Mouse (Mus musculus): Measurements from ENCODE around the gene Slco2a1. TPM values are rescaled to one million over a fixed set of nuclear protein-coding genes. Genes with fewer than 3 reads are reported as not detected.
A peak's percentile ranks its signal among the peaks of the same experiment; 100 is the strongest.

Slco2a1 gene
- polyA plus RNA-seq, 1 experiment from 2014 or later, result 1.2 TPM

DNA sequence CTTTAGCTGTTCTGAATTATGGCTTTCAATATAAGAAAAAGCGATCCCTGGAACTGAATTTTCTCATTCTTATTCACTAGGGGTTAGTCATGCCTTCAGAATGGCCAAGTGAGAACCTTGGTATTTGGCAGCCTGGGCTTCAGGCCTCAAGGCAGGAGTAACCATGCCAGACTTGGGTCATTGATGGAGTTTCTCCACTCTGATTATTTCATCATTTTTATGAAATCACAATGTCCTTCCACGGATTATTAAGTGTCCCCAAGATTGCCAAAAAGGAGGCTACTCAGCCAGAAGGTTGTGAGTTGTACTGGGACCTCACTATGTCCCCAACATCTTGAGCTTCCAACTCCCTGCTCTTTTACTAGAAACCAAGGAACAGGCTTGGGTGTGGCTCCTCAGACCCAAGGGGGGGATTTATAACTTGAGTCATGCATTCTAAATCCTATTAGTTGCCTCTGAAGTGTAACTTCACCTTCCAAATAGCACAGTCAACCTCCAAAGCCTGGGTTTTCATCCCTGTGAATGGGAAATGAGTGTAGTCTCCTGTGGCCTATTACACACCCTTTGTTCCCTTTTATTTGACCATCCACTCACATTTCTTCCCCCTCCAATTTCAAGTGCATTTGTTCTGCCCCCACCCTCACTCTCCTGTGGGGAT is 16.0 kb upstream of the Slco2a1 start:
- Histone ChIP-seq H3K4me1 (peaks cover 41% of the 10 kb centered on the region), H3K4me3 (no peak overlapping the region), H3K27me3 (replicated peaks; ENCODE audit: low read depth, poor library complexity, severe bottlenecking) (0 out of 2 replicates have a peak, but pooled peaks cover 3% of the 10 kb centered on the region), H3K27ac (replicated peaks) (no peak overlapping the region), H3K9me3 (0 out of 2 replicates have a peak, but pooled peaks cover 3% of the 10 kb centered on the region), H3K36me3 (replicated peaks) (no peaks in the 10 kb centered on the region)
- 80% methylated on average over 2 of the region's 2 CpGs for WGBS
- no peak for DNase-seq (ENCODE audit: low spot score)

- H3K27ac ChIP-seq (replicated peaks), result no peak overlapping the region
- no peaks in the 10 kb centered on the region for H3K36me3 ChIP-seq (replicated peaks)
- 0 out of 2 replicates have a peak, but pooled peaks cover 8% of the 10 kb centered on the region for H3K27me3 ChIP-seq (replicated peaks; ENCODE audit: low read depth, poor library complexity, severe bottlenecking)
- no peaks in the 10 kb centered on the region for H3K9me3 ChIP-seq
- DNase-seq (ENCODE audit: low spot score), result no peak
- H3K4me1 ChIP-seq, result peaks cover 62% of the 10 kb centered on the region
- WGBS, result 94% methylated on average over 2 of the region's 2 CpGs
- no peak overlapping the region for H3K4me3 ChIP-seq
These were observed 12.6 kb upstream of the Slco2a1 start for GRCm38 (mm10) chr9:102975887-102976286.

DNA sequence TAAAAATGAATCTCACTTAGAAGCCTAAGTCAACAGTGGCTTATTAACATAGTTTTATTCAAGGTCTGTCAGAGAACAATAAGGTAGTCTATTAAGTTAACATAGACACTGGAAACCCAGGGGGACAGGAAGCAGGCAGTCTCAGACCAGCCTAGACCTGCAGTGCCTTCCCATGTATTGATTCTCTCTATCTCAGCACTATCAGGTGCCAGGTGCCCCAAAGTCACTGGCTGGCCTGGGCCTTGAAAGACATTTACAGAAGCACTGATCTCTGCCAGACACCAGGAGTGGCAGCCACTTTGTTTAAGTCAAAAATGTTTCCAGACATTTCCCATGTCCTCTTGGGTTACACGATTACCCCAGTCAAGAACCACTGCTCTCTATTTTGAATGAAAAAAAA is 11.4 kb upstream of the Slco2a1 start:
- H3K36me3 ChIP-seq (replicated peaks), result no peaks in the 10 kb centered on the region
- peak overlapping the region; percentile 30; the same call in 1 of the 2 replicates for H3K27ac ChIP-seq (replicated peaks)
- WGBS, result 63% methylated on average over 1 of the region's 1 CpGs
- H3K9me3 ChIP-seq, result no peaks in the 10 kb centered on the region
- H3K4me3 ChIP-seq, result no peak overlapping the region
- 0 out of 2 replicates have a peak, but pooled peaks cover 9% of the 10 kb centered on the region for H3K27me3 ChIP-seq (replicated peaks; ENCODE audit: low read depth, poor library complexity, severe bottlenecking)
- H3K4me1 ChIP-seq, result peaks cover 62% of the 10 kb centered on the region
- DNase-seq (ENCODE audit: low spot score), result no peak

- H3K9me3 ChIP-seq, result no peaks in the 10 kb centered on the region
- peak; percentile 77 for DNase-seq (ENCODE audit: low spot score)
- H3K4me3 ChIP-seq, result no peak overlapping the region
- H3K4me1 ChIP-seq, result peaks cover 64% of the 10 kb centered on the region
- no peaks in the 10 kb centered on the region for H3K36me3 ChIP-seq (replicated peaks)
- peak overlapping the region; percentile 61 for H3K27ac ChIP-seq (replicated peaks)
- WGBS, result 35% methylated on average over 9 of the region's 9 CpGs
- H3K27me3 ChIP-seq (replicated peaks; ENCODE audit: low read depth, poor library complexity, severe bottlenecking), result 0 out of 2 replicates have a peak, but pooled peaks cover 9% of the 10 kb centered on the region
These were observed 10.6 kb upstream of the Slco2a1 start for GRCm38 (mm10) chr9:102977791-102978492.

- 84% methylated on average over 3 of the region's 3 CpGs for WGBS
These were observed 9.4 kb upstream of the Slco2a1 start for GRCm38 (mm10) chr9:102979011-102979700.

DNA sequence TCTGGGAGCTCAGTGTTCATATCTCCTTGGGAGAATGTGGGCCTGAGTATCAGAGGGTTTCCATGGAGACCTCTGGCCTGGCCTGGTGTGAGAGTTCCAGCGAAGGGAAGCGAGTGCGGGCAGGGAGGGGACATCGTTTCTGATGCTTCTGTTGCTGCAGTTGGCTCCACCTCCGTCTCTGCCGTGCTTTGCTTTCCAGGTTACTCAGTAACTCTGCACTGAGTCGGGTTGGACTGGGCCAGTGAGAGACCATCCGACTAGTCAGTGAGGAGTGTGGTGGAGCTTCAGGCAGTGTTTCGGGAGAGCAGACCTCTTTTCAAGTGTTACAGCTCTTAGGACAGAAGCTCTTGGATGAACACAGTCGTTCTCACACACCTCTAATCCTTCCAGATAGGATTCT is 8.6 kb upstream of the Slco2a1 start:
- DNase-seq (ENCODE audit: low spot score), result no peak
- H3K4me3 ChIP-seq, result no peak overlapping the region
- H3K27ac ChIP-seq (replicated peaks), result no peak overlapping the region
- peaks cover 61% of the 10 kb centered on the region for H3K4me1 ChIP-seq
- no peaks in the 10 kb centered on the region for H3K9me3 ChIP-seq
- 68% methylated on average over 10 of the region's 10 CpGs for WGBS
- H3K27me3 ChIP-seq (replicated peaks; ENCODE audit: low read depth, poor library complexity, severe bottlenecking), result 0 out of 2 replicates have a peak, but pooled peaks cover 9% of the 10 kb centered on the region
- no peaks in the 10 kb centered on the region for H3K36me3 ChIP-seq (replicated peaks)

More at GRCm38 (mm10) chr9:102979011-102979700, 9.4 kb upstream of the Slco2a1 start:
- DNase-seq (ENCODE audit: low spot score), result no peak
- Histone ChIP-seq H3K27ac (replicated peaks) (peak overlapping the region; percentile 61), H3K4me3 (no peak overlapping the region), H3K36me3 (replicated peaks) (no peaks in the 10 kb centered on the region), H3K27me3 (replicated peaks; ENCODE audit: low read depth, poor library complexity, severe bottlenecking) (0 out of 2 replicates have a peak, but pooled peaks cover 11% of the 10 kb centered on the region), H3K9me3 (no peaks in the 10 kb centered on the region), H3K4me1 (peaks cover 58% of the 10 kb centered on the region)

DNA sequence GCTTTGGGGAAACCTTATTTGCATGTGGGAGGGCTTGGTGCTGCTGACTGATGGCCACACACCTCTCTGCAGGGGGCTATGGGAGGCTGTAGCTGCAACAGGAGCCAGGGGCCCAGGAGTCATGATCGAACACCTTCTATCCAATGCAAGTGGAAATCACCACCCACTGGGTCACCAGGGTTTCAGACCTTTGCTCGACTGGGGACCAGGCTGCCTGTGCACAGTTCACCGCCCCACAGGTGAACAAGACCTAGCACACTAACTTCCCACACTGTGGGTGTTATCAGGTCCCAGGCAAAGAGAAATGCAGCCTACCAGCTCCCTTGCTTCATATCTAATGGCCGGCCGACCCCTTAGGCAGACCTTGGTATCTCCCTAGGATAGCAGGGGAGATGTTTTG is 8.1 kb upstream of the Slco2a1 start:
- Histone ChIP-seq H3K4me1 (peaks cover 62% of the 10 kb centered on the region), H3K27ac (replicated peaks) (peak overlapping the region; percentile 24; the same call in 1 of the 2 replicates), H3K27me3 (replicated peaks; ENCODE audit: low read depth, poor library complexity, severe bottlenecking) (0 out of 2 replicates have a peak, but pooled peaks cover 9% of the 10 kb centered on the region), H3K4me3 (no peak overlapping the region), H3K36me3 (replicated peaks) (no peaks in the 10 kb centered on the region), H3K9me3 (no peaks in the 10 kb centered on the region)
- DNase-seq (ENCODE audit: low spot score), result no peak
- WGBS, result 88% methylated on average over 5 of the region's 5 CpGs

DNA sequence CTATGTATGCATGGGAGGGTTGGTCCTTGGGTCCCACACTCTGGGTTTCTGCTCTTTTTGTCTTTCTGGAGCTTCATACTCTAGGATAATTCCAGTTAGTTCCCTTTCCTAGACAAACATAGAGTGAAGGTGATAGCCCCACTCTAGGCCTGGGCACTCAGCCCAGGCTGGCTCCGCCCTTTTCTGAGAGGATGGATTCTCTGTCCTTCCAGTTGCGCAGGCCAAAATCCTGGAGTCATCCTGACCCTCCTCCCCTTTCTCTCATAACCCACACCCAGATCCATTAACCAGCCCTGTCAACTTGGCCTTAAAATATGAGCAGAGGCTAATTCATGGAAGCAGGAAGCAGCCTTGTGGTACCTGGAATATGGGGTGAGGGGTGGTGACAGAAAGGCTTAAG is 6.7 kb upstream of the Slco2a1 start:
- H3K4me3 ChIP-seq, result no peak overlapping the region
- no peak for DNase-seq (ENCODE audit: low spot score)
- H3K27ac ChIP-seq (replicated peaks), result no peak overlapping the region
- H3K36me3 ChIP-seq (replicated peaks), result no peaks in the 10 kb centered on the region
- 0 out of 2 replicates have a peak, but pooled peaks cover 9% of the 10 kb centered on the region for H3K27me3 ChIP-seq (replicated peaks; ENCODE audit: low read depth, poor library complexity, severe bottlenecking)
- peaks cover 59% of the 10 kb centered on the region for H3K4me1 ChIP-seq
- no peaks in the 10 kb centered on the region for H3K9me3 ChIP-seq
- 95% methylated on average over 2 of the region's 2 CpGs for WGBS

- 0 out of 2 replicates have a peak, but pooled peaks cover 9% of the 10 kb centered on the region for H3K27me3 ChIP-seq (replicated peaks; ENCODE audit: low read depth, poor library complexity, severe bottlenecking)
- H3K9me3 ChIP-seq, result no peaks in the 10 kb centered on the region
- H3K4me1 ChIP-seq, result peaks cover 53% of the 10 kb centered on the region
- no peak overlapping the region for H3K4me3 ChIP-seq
- no peak for DNase-seq (ENCODE audit: low spot score)
- no peak overlapping the region for H3K27ac ChIP-seq (replicated peaks)
- 63% methylated on average over 3 of the region's 3 CpGs for WGBS
- H3K36me3 ChIP-seq (replicated peaks), result no peaks in the 10 kb centered on the region
These were observed 6.1 kb upstream of the Slco2a1 start for GRCm38 (mm10) chr9:102982376-102982775.

DNA sequence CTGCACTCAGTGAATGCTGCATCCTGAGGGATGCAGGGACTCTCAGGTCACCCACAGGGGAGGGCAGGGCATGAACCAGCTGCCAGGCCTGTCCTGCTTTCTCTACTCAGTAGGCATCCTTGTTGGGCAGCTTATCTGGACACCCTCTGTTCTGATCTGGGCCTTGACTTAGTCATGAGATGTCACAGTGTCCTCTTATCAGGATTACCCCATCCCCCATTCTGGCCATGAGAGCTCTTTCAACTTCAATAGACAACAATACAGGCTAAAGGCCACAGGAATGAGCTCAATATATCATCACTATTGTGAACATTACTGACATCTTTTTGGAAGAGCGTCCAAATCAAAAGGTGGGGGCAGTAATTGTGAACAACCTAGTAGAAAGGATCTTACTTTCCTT is 3.4 kb upstream of the Slco2a1 start:
- Histone ChIP-seq H3K27ac (replicated peaks) (no peak overlapping the region; the same call in 1 of the 2 replicates), H3K4me1 (peaks cover 47% of the 10 kb centered on the region), H3K36me3 (replicated peaks) (no peaks in the 10 kb centered on the region), H3K4me3 (no peak overlapping the region), H3K9me3 (no peaks in the 10 kb centered on the region), H3K27me3 (replicated peaks; ENCODE audit: low read depth, poor library complexity, severe bottlenecking) (0 out of 2 replicates have a peak, but pooled peaks cover 9% of the 10 kb centered on the region)
- 82% methylated on average over 1 of the region's 1 CpGs for WGBS
- DNase-seq (ENCODE audit: low spot score), result no peak

DNA sequence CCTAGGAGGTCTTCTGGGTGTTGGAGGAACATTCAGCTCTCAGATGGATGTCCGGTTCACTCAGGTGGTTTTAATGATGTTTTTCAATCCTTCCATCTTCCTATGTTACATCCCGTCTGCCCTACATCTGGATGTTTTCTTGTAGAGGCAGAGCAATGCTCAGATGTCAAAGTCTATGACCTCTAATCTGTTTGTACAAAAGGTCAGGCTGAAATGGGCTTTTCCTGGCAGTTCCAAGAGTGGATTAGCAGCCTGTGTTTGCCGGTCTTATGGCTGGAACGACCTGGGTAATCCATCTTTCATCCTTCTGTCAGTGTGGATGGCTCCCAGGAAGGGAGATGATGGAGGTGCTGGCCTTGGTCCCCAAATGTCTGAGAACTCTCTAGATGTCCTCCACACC is 2.6 kb upstream of the Slco2a1 start:
- WGBS, result 26% methylated on average over 4 of the region's 4 CpGs
- no peaks in the 10 kb centered on the region for H3K9me3 ChIP-seq
- no peak for DNase-seq (ENCODE audit: low spot score)

More for the DNA sequence above, 2.6 kb upstream of the Slco2a1 start:
- Histone ChIP-seq H3K27me3 (replicated peaks; ENCODE audit: low read depth, poor library complexity, severe bottlenecking) (0 out of 2 replicates have a peak, but pooled peaks cover 3% of the 10 kb centered on the region), H3K27ac (replicated peaks) (no peak overlapping the region), H3K4me1 (peaks cover 55% of the 10 kb centered on the region), H3K4me3 (no peak overlapping the region), H3K36me3 (replicated peaks) (no peaks in the 10 kb centered on the region)

Data from embryonic facial prominence, embryonic 10.5 days (tissue).